In the genomic region with DNA sequence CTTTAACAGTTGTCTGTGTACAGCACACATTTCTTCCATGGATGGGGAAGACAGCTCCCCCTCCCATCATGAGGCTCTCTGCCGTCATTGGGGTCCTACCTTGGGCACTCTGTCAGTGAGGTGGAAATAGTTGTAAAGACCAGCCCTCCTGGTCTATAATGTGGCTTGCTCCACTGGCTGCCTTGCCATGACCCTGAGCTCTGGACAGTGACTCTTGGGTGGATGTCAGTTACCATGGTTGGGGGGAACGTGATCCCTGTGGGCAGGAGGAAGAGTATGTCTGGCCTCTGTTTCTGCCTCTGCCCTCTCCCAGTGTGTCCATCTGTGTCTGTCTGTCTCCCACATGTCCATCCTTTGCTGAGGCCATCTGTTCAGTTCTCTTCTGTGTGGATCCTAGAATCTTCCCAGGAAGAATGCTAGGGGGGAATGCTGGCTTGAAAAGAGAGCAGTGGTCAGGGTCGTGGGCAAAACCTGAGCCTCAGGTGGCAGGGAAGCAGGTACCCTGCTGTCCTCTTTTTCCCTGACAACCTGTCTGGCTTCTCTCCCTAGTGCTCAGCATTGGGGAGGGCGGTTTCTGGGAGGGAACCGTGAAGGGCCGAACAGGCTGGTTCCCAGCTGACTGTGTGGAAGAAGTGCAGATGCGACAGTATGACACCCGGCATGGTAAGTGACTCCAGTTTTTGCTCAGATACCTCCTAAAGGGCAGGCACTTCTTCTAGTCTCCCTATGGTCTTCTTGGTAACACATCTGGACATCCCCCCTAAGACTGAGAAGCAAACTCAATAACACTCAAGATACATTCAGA, we compare ENCODE assay signal across 9 mouse cellular contexts. TPM values are rescaled to one million over a fixed set of nuclear protein-coding genes. Genes with fewer than 3 reads are reported as not detected.
A peak's percentile ranks its signal among the peaks of the same experiment; 100 is the strongest.
DNase-seq lines count a peak whose midpoint lies in the region; ATAC-seq and TF ChIP-seq lines count a peak whose summit lies in the region.
"Had no signal": no experiment of that assay in that cellular context is flagged by ENCODE, and none has a peak within 500 bp of the region (broad histone marks: within the 10 kb centered on the region; RNA-seq: fewer than 3 reads in every experiment).

No protein-coding gene starts in this region.

- H3K36me3 ChIP-seq in lung, embryonic 15.5 days, result no peaks in the 10 kb centered on the region
- peaks cover 9% of the 10 kb centered on the region; the same call in 1 of the 2 replicates for H3K36me3 ChIP-seq in forebrain, embryonic 10.5 days (replicated peaks)
- H3K36me3 ChIP-seq in limb, embryonic 11.5 days (ENCODE audit: control insufficient read depth, insufficient read depth, low read length), result no peaks in the 10 kb centered on the region
- H3K36me3 ChIP-seq in stomach, embryonic 16.5 days (ENCODE audit: control insufficient read depth, insufficient read depth, low read length), result no peaks in the 10 kb centered on the region

- H3K27ac ChIP-seq in lung, embryonic 15.5 days, result no peak overlapping the region
- H3K27ac ChIP-seq in forebrain, embryonic 10.5 days, result no peak overlapping the region
- H3K27ac ChIP-seq in limb, embryonic 11.5 days (replicated peaks; ENCODE audit: low read depth, low read length), result no peak overlapping the region
- no peak overlapping the region for H3K27ac ChIP-seq in stomach, embryonic 16.5 days (ENCODE audit: low read length)

- peak overlapping the region; percentile 73 for H3K4me2 ChIP-seq in lung, embryonic 15.5 days
- peak overlapping the region; percentile 98 for H3K4me2 ChIP-seq in limb, embryonic 11.5 days (ENCODE audit: low read depth, severe bottlenecking)
- peak overlapping the region; percentile 87; the same call in 1 of the 2 replicates for H3K4me2 ChIP-seq in stomach, embryonic 16.5 days (ENCODE audit: low read depth, low read length)

- H3K27me3 ChIP-seq in lung, embryonic 15.5 days, result peaks cover 24% of the 10 kb centered on the region
- peaks cover 52% of the 10 kb centered on the region for H3K27me3 ChIP-seq in forebrain, embryonic 10.5 days (ENCODE audit: poor library complexity, severe bottlenecking)
- H3K27me3 ChIP-seq in limb, embryonic 11.5 days (ENCODE audit: control insufficient read depth, insufficient read depth, low read length), result peaks cover 20% of the 10 kb centered on the region
- H3K27me3 ChIP-seq in stomach, embryonic 16.5 days (ENCODE audit: control insufficient read depth, insufficient read depth, low read length), result peaks cover 21% of the 10 kb centered on the region

- no peaks in the 10 kb centered on the region for H3K9me3 ChIP-seq in lung, embryonic 15.5 days
- H3K9me3 ChIP-seq in forebrain, embryonic 10.5 days, result no peaks in the 10 kb centered on the region
- H3K9me3 ChIP-seq in limb, embryonic 11.5 days (ENCODE audit: control insufficient read depth, low read length), result no peaks in the 10 kb centered on the region
- H3K9me3 ChIP-seq in stomach, embryonic 16.5 days (replicated peaks; ENCODE audit: control insufficient read depth, low read length), result no peaks in the 10 kb centered on the region

- H3K4me1 ChIP-seq in lung, embryonic 15.5 days, result peaks cover 6% of the 10 kb centered on the region; the same call in 1 of the 2 replicates
- H3K4me1 ChIP-seq in lung, adult 2 months (ENCODE audit: control insufficient read depth, insufficient read depth, low read length), result peaks cover 2% of the 10 kb centered on the region; the same call in 1 of the 2 replicates
- peaks cover 13% of the 10 kb centered on the region for H3K4me1 ChIP-seq in forebrain, embryonic 10.5 days
- H3K4me1 ChIP-seq in limb, embryonic 11.5 days (ENCODE audit: control insufficient read depth, insufficient read depth, low read length), result 0 out of 2 replicates have a peak, but pooled peaks cover 4% of the 10 kb centered on the region
- 0 out of 2 replicates have a peak, but pooled peaks cover 3% of the 10 kb centered on the region for H3K4me1 ChIP-seq in stomach, embryonic 16.5 days (ENCODE audit: control insufficient read depth, insufficient read depth, low read length)

- H3K4me3 ChIP-seq in lung, embryonic 15.5 days, result peak overlapping the region; percentile 58
- no peak overlapping the region for H3K4me3 ChIP-seq in lung, adult 2 months (replicated peaks; ENCODE audit: extremely low read depth, low read depth, low read length)
- H3K4me3 ChIP-seq in forebrain, embryonic 10.5 days, result peak overlapping the region; percentile 69; the same call in 1 of the 2 replicates
- H3K4me3 ChIP-seq in limb, embryonic 11.5 days (ENCODE audit: low read depth, low read length), result no peak overlapping the region; the same call in 1 of the 2 replicates
- peak overlapping the region; percentile 61 for H3K4me3 ChIP-seq in stomach, embryonic 16.5 days (replicated peaks; ENCODE audit: low read length)

- WGBS in lung, embryonic 15.5 days, result 71% methylated on average over 8 of the region's 8 CpGs
- 70% methylated on average over 8 of the region's 8 CpGs for WGBS in lung, adult 2 months
- 75% methylated on average over 8 of the region's 8 CpGs for WGBS in forebrain, embryonic 10.5 days
- WGBS in limb, embryonic 11.5 days, result 68% methylated on average over 8 of the region's 8 CpGs
- WGBS in stomach, embryonic 16.5 days, result 75% methylated on average over 8 of the region's 8 CpGs

- TF ChIP-seq CTCF in lung, adult 2 months (IDR thresholded peaks at IDR 0.05; ENCODE audit: insufficient read depth, low read length), result no peak

- no peak for ATAC-seq in lung, embryonic 15.5 days (ENCODE audit: borderline replicate concordance, extremely low read depth, low FRiP score, low TSS enrichment)
- ATAC-seq in limb, embryonic 11.5 days (ENCODE audit: insufficient number of reproducible peaks, low FRiP score, low TSS enrichment, low read depth), result no peak
- no peak for ATAC-seq in stomach, embryonic 16.5 days (ENCODE audit: insufficient read depth, low FRiP score)

- TF ChIP-seq POLR2A in lung, adult 2 months (IDR thresholded peaks at IDR 0.05; ENCODE audit: borderline replicate concordance, extremely low read depth, low read depth, low read length), result no peak

- intact Hi-C loops in left cerebral cortex, postnatal 10 days (cut with DNase I), result no loop called here

- 0 out of 2 replicates have a peak overlapping the region, but pooled peaks have one; percentile 51 for H3K9ac ChIP-seq in lung, embryonic 15.5 days
- H3K9ac ChIP-seq in limb, embryonic 11.5 days (ENCODE audit: low read length), result no peak overlapping the region
- no peak overlapping the region for H3K9ac ChIP-seq in stomach, embryonic 16.5 days (ENCODE audit: low read length)

- DNase-seq in lung, adult 2 months, result no peak
- no peak for DNase-seq in forebrain, embryonic 10.5 days (ENCODE audit: extremely low spot score, low spot score)
- no peak for DNase-seq in limb, embryonic 11.5 days (ENCODE audit: low spot score)
- DNase-seq in B cell, adult 2 months, result no peak
- no peak for DNase-seq in urinary bladder, adult 2 months (ENCODE audit: low spot score)
- no peak for DNase-seq in left cerebral cortex, postnatal 10 days (ENCODE audit: extremely low spot score in 1 of 2, low spot score in 2 of 2)
- DNase-seq: lung, postnatal 14 days had no signal

RNA-seq across cellular contexts. Expression of a gene that starts 25.4 kb away (rescaled TPM):
- 2.5 and 2.8 TPM in 2 replicates for polyA plus RNA-seq in lung, embryonic 15.5 days (2015; fragmentation: Nextera tagmentation; extraction: Ambion mirVana)
- polyA plus RNA-seq in lung, adult 2 months (2012; rRNA removed), result 103 and 141 TPM in 2 replicates
- 2.2 and 3.0 TPM in 2 replicates for polyA plus RNA-seq in forebrain, embryonic 10.5 days (2016; fragmentation: Nextera tagmentation; extraction: Ambion mirVana)
- polyA plus RNA-seq in limb, embryonic 11.5 days (2014; fragmentation: Nextera tagmentation; extraction: Ambion mirVana), result 1.9 and 2.5 TPM in 2 replicates
- polyA plus RNA-seq in stomach, embryonic 16.5 days (2015; fragmentation: Nextera tagmentation; extraction: Ambion mirVana), result 1.1 and 1.8 TPM in 2 replicates
- polyA plus RNA-seq in urinary bladder, adult 2 months (2012; rRNA removed), result 7.1 and 8.8 TPM in 2 replicates
- total RNA-seq in left cerebral cortex, postnatal 10 days (2021), result 100 to 1,000 TPM; 196 to 197 TPM

RNA-seq across cellular contexts. Expression of a gene that starts 43.3 kb away (rescaled TPM):
- polyA plus RNA-seq in lung, embryonic 15.5 days (2015; fragmentation: Nextera tagmentation; extraction: Ambion mirVana), result 0.10 and 0.20 TPM in 2 replicates
- 2.8 and 2.9 TPM in 2 replicates for polyA plus RNA-seq in lung, adult 2 months (2012; rRNA removed)
- 0.27 TPM in 1 of 2 replicates, not detected in the other for polyA plus RNA-seq in forebrain, embryonic 10.5 days (2016; fragmentation: Nextera tagmentation; extraction: Ambion mirVana)
- polyA plus RNA-seq in limb, embryonic 11.5 days (2014; fragmentation: Nextera tagmentation; extraction: Ambion mirVana), result 0.17 TPM in 1 of 2 replicates, not detected in the other
- polyA plus RNA-seq in stomach, embryonic 16.5 days (2015; fragmentation: Nextera tagmentation; extraction: Ambion mirVana), result not detected in 2 replicates
- 0.63 and 0.71 TPM in 2 replicates for polyA plus RNA-seq in urinary bladder, adult 2 months (2012; rRNA removed)
- total RNA-seq in left cerebral cortex, postnatal 10 days (2021), result 1 to 10 TPM; 2.0 to 3.0 TPM

RNA-seq across cellular contexts. Expression of a gene that starts 47.6 kb away (rescaled TPM):
- polyA plus RNA-seq in lung, embryonic 15.5 days (2015; fragmentation: Nextera tagmentation; extraction: Ambion mirVana), result 21.5 and 22.7 TPM in 2 replicates
- polyA plus RNA-seq in lung, adult 2 months (2012; rRNA removed), result 57.7 and 62.4 TPM in 2 replicates
- polyA plus RNA-seq in forebrain, embryonic 10.5 days (2016; fragmentation: Nextera tagmentation; extraction: Ambion mirVana), result 10.7 and 11.4 TPM in 2 replicates
- 7.6 and 8.4 TPM in 2 replicates for polyA plus RNA-seq in limb, embryonic 11.5 days (2014; fragmentation: Nextera tagmentation; extraction: Ambion mirVana)
- polyA plus RNA-seq in stomach, embryonic 16.5 days (2015; fragmentation: Nextera tagmentation; extraction: Ambion mirVana), result 19.5 and 19.9 TPM in 2 replicates
- 35.4 TPM in 2 replicates for polyA plus RNA-seq in urinary bladder, adult 2 months (2012; rRNA removed)
- total RNA-seq in left cerebral cortex, postnatal 10 days (2021), result 10 to 100 TPM; 33.1 to 33.4 TPM

Comparison
In these comparisons a context has a peak if more than half of its experiments do, and no peak if none do; other contexts are left out.
1. H3K4me3 ChIP-seq: peak in lung, embryonic 15.5 days (single experiment), forebrain, embryonic 10.5 days (single experiment) and stomach, embryonic 16.5 days (single experiment); none in lung, adult 2 months (single experiment) and limb, embryonic 11.5 days (single experiment).
2. RNA of a gene that starts 25.4 kb away (polyA plus RNA-seq): 103 to 141 TPM in lung, adult 2 months; 7.1 to 8.8 TPM in urinary bladder, adult 2 months, 2.2 to 3.0 TPM in forebrain, embryonic 10.5 days, 2.5 to 2.8 TPM in lung, embryonic 15.5 days, 1.9 to 2.5 TPM in limb, embryonic 11.5 days and 1.1 to 1.8 TPM in stomach, embryonic 16.5 days; every median in the first group is over 10 times any median in the second.
3. Peak in every context shown above with its lines, with median percentiles within 50 percentile points of each other: H3K4me2 ChIP-seq.